Mouse (Mus musculus): ENCODE measurements around the gene Cmtr1. TPM values are rescaled to one million over a fixed set of nuclear protein-coding genes. Genes with fewer than 3 reads are reported as not detected.

Gene Cmtr1
- polyA plus RNA-seq, 1 experiment from 2014 or later, result 48.7 TPM

GRCm38 (mm10) chr17:29716732-29717445 is 56.5 kb downstream of the Cmtr1 start, which contains the start of gene Ccdc167:
Gene Ccdc167, minus strand, starts transcription at chr17:29717044.
- Histone ChIP-seq H3K4me1 (replicated peaks; ENCODE audit: control insufficient read depth, insufficient read depth) (0 out of 2 replicates have a peak, but pooled peaks cover 2% of the 10 kb centered on the region), H3K27ac (replicated peaks) (no peak within 1 kb of the TSS), H3K9ac (ENCODE audit: low read length) (peak within 1 kb of the TSS; percentile 67)

GRCm38 (mm10) chr17:29718660-29719059 is 58.3 kb downstream of the Cmtr1 start:
- Histone ChIP-seq H3K36me3 (ENCODE audit: control insufficient read depth, insufficient read depth, low read length) (no peaks in the 10 kb centered on the region), H3K4me3 (ENCODE audit: low read depth, low read length) (no peak overlapping the region), H3K4me2 (replicated peaks; ENCODE audit: low read depth) (no peak overlapping the region), H3K9ac (ENCODE audit: low read length) (no peak overlapping the region), H3K9me3 (ENCODE audit: control insufficient read depth, low read length) (no peaks in the 10 kb centered on the region), H3K27me3 (ENCODE audit: control insufficient read depth, insufficient read depth, low read length) (no peaks in the 10 kb centered on the region), H3K4me1 (replicated peaks; ENCODE audit: control insufficient read depth, insufficient read depth) (0 out of 2 replicates have a peak, but pooled peaks cover 2% of the 10 kb centered on the region), H3K27ac (replicated peaks) (no peak overlapping the region)
- TF ChIP-seq EP300 (optimal IDR thresholded peaks at IDR 0.05) (no peak), CTCF (IDR thresholded peaks at IDR 0.05; ENCODE audit: low read depth) (no peak)
- ATAC-seq (ENCODE audit: low FRiP score, low TSS enrichment), result no peak
- WGBS, result 87% methylated on average over 8 of the region's 8 CpGs
- DNase-seq (ENCODE audit: low spot score), result no peak

More at GRCm38 (mm10) chr17:29716732-29717445, 56.5 kb downstream of the Cmtr1 start, which contains the start of gene Ccdc167:
- DNase-seq (ENCODE audit: low spot score) (peak; percentile 96), ATAC-seq (ENCODE audit: low FRiP score, low TSS enrichment) (peak; percentile 97)
- 5% methylated on average over 41 of the region's 41 CpGs for WGBS
- Histone ChIP-seq H3K9me3 (ENCODE audit: control insufficient read depth, low read length) (no peaks in the 10 kb centered on the region), H3K4me2 (replicated peaks; ENCODE audit: low read depth) (peak within 1 kb of the TSS; percentile 63), H3K27me3 (ENCODE audit: control insufficient read depth, insufficient read depth, low read length) (no peaks in the 10 kb centered on the region), H3K4me3 (ENCODE audit: low read depth, low read length) (peak within 1 kb of the TSS; percentile 58), H3K36me3 (ENCODE audit: control insufficient read depth, insufficient read depth, low read length) (no peaks in the 10 kb centered on the region)
- TF ChIP-seq EP300 (optimal IDR thresholded peaks at IDR 0.05) (no peak), CTCF (IDR thresholded peaks at IDR 0.05; ENCODE audit: low read depth) (no peak)

- Histone ChIP-seq H3K9me3 (ENCODE audit: control insufficient read depth, low read length) (no peaks in the 10 kb centered on the region), H3K9ac (ENCODE audit: low read length) (no peak overlapping the region), H3K4me3 (ENCODE audit: low read depth, low read length) (no peak overlapping the region), H3K27me3 (ENCODE audit: control insufficient read depth, insufficient read depth, low read length) (no peaks in the 10 kb centered on the region), H3K36me3 (ENCODE audit: control insufficient read depth, insufficient read depth, low read length) (no peaks in the 10 kb centered on the region), H3K4me1 (replicated peaks; ENCODE audit: control insufficient read depth, insufficient read depth) (0 out of 2 replicates have a peak, but pooled peaks cover 2% of the 10 kb centered on the region), H3K27ac (replicated peaks) (no peak overlapping the region), H3K4me2 (replicated peaks; ENCODE audit: low read depth) (no peak overlapping the region)
- DNase-seq (ENCODE audit: low spot score), result no peak
- no peak for ATAC-seq (ENCODE audit: low FRiP score, low TSS enrichment)
- TF ChIP-seq EP300 (optimal IDR thresholded peaks at IDR 0.05), result no peak
- TF ChIP-seq CTCF (IDR thresholded peaks at IDR 0.05; ENCODE audit: low read depth), result no peak
- 80% methylated on average over 13 of the region's 13 CpGs for WGBS
Observed at GRCm38 (mm10) chr17:29719628-29720575, 59.5 kb downstream of the Cmtr1 start.

- Histone ChIP-seq H3K4me1 (replicated peaks; ENCODE audit: control insufficient read depth, insufficient read depth) (0 out of 2 replicates have a peak, but pooled peaks cover 2% of the 10 kb centered on the region), H3K9me3 (ENCODE audit: control insufficient read depth, low read length) (no peaks in the 10 kb centered on the region)
- WGBS, result 60% methylated on average over 11 of the region's 11 CpGs
Observed at GRCm38 (mm10) chr17:29720755-29721365, 60.5 kb downstream of the Cmtr1 start.

GRCm38 (mm10) chr17:29724610-29725009 is 64.2 kb downstream of the Cmtr1 start:
- WGBS, result 50% methylated on average over 6 of the region's 6 CpGs
- H3K9me3 ChIP-seq (ENCODE audit: control insufficient read depth, low read length), result no peaks in the 10 kb centered on the region
- no peak for DNase-seq (ENCODE audit: low spot score)

More at GRCm38 (mm10) chr17:29720755-29721365, 60.5 kb downstream of the Cmtr1 start:
- Histone ChIP-seq H3K4me2 (replicated peaks; ENCODE audit: low read depth) (no peak overlapping the region), H3K4me3 (ENCODE audit: low read depth, low read length) (no peak overlapping the region), H3K27ac (replicated peaks) (no peak overlapping the region), H3K27me3 (ENCODE audit: control insufficient read depth, insufficient read depth, low read length) (no peaks in the 10 kb centered on the region), H3K36me3 (ENCODE audit: control insufficient read depth, insufficient read depth, low read length) (no peaks in the 10 kb centered on the region), H3K9ac (ENCODE audit: low read length) (no peak overlapping the region)
- ATAC-seq (ENCODE audit: low FRiP score, low TSS enrichment), result no peak
- DNase-seq (ENCODE audit: low spot score), result no peak
- TF ChIP-seq CTCF (IDR thresholded peaks at IDR 0.05; ENCODE audit: low read depth), result no peak
- TF ChIP-seq EP300 (optimal IDR thresholded peaks at IDR 0.05), result no peak

More at GRCm38 (mm10) chr17:29724610-29725009, 64.2 kb downstream of the Cmtr1 start:
- Histone ChIP-seq H3K36me3 (ENCODE audit: control insufficient read depth, insufficient read depth, low read length) (no peaks in the 10 kb centered on the region), H3K4me2 (replicated peaks; ENCODE audit: low read depth) (no peak overlapping the region), H3K27me3 (ENCODE audit: control insufficient read depth, insufficient read depth, low read length) (no peaks in the 10 kb centered on the region), H3K4me3 (ENCODE audit: low read depth, low read length) (no peak overlapping the region), H3K9ac (ENCODE audit: low read length) (no peak overlapping the region), H3K27ac (replicated peaks) (no peak overlapping the region), H3K4me1 (replicated peaks; ENCODE audit: control insufficient read depth, insufficient read depth) (no peaks in the 10 kb centered on the region)
- ATAC-seq (ENCODE audit: low FRiP score, low TSS enrichment), result 0 out of 2 replicates have a peak, but pooled peaks have one; percentile 38
- TF ChIP-seq EP300 (optimal IDR thresholded peaks at IDR 0.05) (no peak), CTCF (IDR thresholded peaks at IDR 0.05; ENCODE audit: low read depth) (no peak)

All from stomach, postnatal 0 days (tissue).